11 mouse cellular contexts compared by ENCODE assay signal in genomic region chr1:194677878-194678277, GRCm38 (mm10). TPM values are rescaled to one million over a fixed set of nuclear protein-coding genes. Genes with fewer than 3 reads are reported as not detected.
DNase-seq lines count a peak whose midpoint lies in the region; ATAC-seq and TF ChIP-seq lines count a peak whose summit lies in the region.
"Had no signal": no experiment of that assay in that cellular context is flagged by ENCODE, and none has a peak within 500 bp of the region (broad histone marks: within the 10 kb centered on the region; RNA-seq: fewer than 3 reads in every experiment).

No protein-coding gene starts in this region.

- no peak overlapping the region for H3K4me2 ChIP-seq in stomach, postnatal 0 days (replicated peaks; ENCODE audit: low read depth)
- H3K4me2 ChIP-seq: neural tube, embryonic 13.5 days had no signal

- no peaks in the 10 kb centered on the region for H3K27me3 ChIP-seq in stomach, postnatal 0 days (ENCODE audit: control insufficient read depth, insufficient read depth, low read length)
- H3K27me3 ChIP-seq: neural tube, embryonic 13.5 days had no signal

- no peak for TF ChIP-seq EP300 in stomach, postnatal 0 days (optimal IDR thresholded peaks at IDR 0.05)

- peak; percentile 77 for ATAC-seq in stomach, postnatal 0 days (ENCODE audit: low FRiP score, low TSS enrichment)

- H3K4me1 ChIP-seq in stomach, postnatal 0 days (replicated peaks; ENCODE audit: control insufficient read depth, insufficient read depth) = peaks cover 17% of the 10 kb centered on the region; the same call in 1 of the 2 replicates

- no peak overlapping the region for H3K4me3 ChIP-seq in layer of hippocampus, adult 2 months
- H3K4me3 ChIP-seq in stomach, postnatal 0 days (ENCODE audit: low read depth, low read length) = no peak overlapping the region
- H3K4me3 ChIP-seq: neural tube, embryonic 13.5 days had no signal

- TF ChIP-seq CTCF in layer of hippocampus, adult 2 months (conservative IDR thresholded peaks at IDR 0.05) = no peak
- no peak for TF ChIP-seq CTCF in stomach, postnatal 0 days (IDR thresholded peaks at IDR 0.05; ENCODE audit: low read depth)

- no peak overlapping the region for H3K9ac ChIP-seq in stomach, postnatal 0 days (ENCODE audit: low read length)
- H3K9ac ChIP-seq: neural tube, embryonic 13.5 days had no signal

- no peak for DNase-seq in layer of hippocampus, adult 2 months (ENCODE audit: low spot score in 2 of 2)
- DNase-seq in layer of hippocampus, adult 18-20 months (ENCODE audit: low spot score in 2 of 2) = no peak
- peak; percentile 73 for DNase-seq in embryo, embryonic 10 days (ENCODE audit: low spot score)
- DNase-seq in kidney, adult 8-10 months = peak; percentile 65 to 80
- DNase-seq in stomach, postnatal 0 days (ENCODE audit: low spot score) = peak; percentile 38
- DNase-seq in frontal cortex, postnatal 14 days (ENCODE audit: low spot score in 2 of 2) = no peak
- DNase-seq in lung, postnatal 36 days = no peak
- DNase-seq: lung, postnatal 14 days; right cerebral cortex, postnatal 14 days had no signal

- WGBS in stomach, postnatal 0 days = 56% methylated on average over 3 of the region's 3 CpGs

- no peaks in the 10 kb centered on the region for H3K36me3 ChIP-seq in stomach, postnatal 0 days (ENCODE audit: control insufficient read depth, insufficient read depth, low read length)
- H3K36me3 ChIP-seq: G1E; neural tube, embryonic 13.5 days had no signal

- H3K9me3 ChIP-seq in stomach, postnatal 0 days (ENCODE audit: control insufficient read depth, low read length) = no peaks in the 10 kb centered on the region
- H3K9me3 ChIP-seq: G1E; neural tube, embryonic 13.5 days had no signal

- peak overlapping the region; percentile 32; the same call in 1 of the 2 replicates for H3K27ac ChIP-seq in layer of hippocampus, adult 2 months
- H3K27ac ChIP-seq in stomach, postnatal 0 days (replicated peaks) = peak overlapping the region; percentile 74
- H3K27ac ChIP-seq: neural tube, embryonic 13.5 days had no signal

RNA-seq across cellular contexts. Expression of gene Plxna2, which starts 59.9 kb away (rescaled TPM):
- total RNA-seq in layer of hippocampus, adult 2 months (2021) = 10 to 100 TPM; 68.1 to 73.2 TPM
- total RNA-seq in layer of hippocampus, adult 18-20 months (2021) = 10 to 100 TPM; 62.3 to 66.4 TPM
- polyA plus RNA-seq in stomach, postnatal 0 days (2015; fragmentation: Nextera tagmentation; extraction: Ambion mirVana) = 3.4 and 3.5 TPM in 2 replicates
- polyA plus RNA-seq: G1E had no signal

Comparison
In these comparisons a context has a peak if more than half of its experiments do, and no peak if none do; other contexts are left out.
1. DNase-seq: peak in embryo, embryonic 10 days (single experiment), kidney, adult 8-10 months (2 of 2) and stomach, postnatal 0 days (single experiment); none in layer of hippocampus, adult 2 months (0 of 2), layer of hippocampus, adult 18-20 months (0 of 2), frontal cortex, postnatal 14 days (0 of 2) and lung, postnatal 36 days (single experiment).